Mouse (Mus musculus) liver (tissue): ENCODE results near the gene Drc3.

Source experiments
- DNase-seq: peaks from one replicate; pipeline ENCODE4 v3.0.0-alpha.2; 2020; ENCODE audit warnings: mixed read lengths

Drc3 gene

GRCm38 (mm10) chr11:60338291-60338690 lies 14.8 kb upstream of the Drc3 start:
- peak; percentile 39 for DNase-seq

DNA sequence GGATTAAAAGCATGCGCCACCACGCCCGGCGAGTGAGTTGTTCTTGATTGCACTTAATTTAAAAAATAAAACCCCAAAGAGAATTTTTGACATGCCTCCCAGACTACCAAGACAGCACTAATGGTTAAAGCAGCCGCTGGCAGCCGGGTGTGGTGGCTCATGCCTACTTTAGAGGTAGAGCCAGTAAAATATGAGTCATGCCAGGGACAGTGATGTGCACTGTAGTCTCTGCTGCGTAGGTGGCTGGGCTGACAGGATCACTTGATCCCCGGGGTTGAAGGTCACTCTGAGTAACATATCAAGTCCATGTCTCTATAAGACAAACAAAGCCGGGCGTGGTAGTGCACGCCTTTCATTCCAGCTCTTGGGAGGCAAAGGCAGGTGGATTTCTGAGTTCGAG lies 13.8 kb upstream of the Drc3 start:
- DNase-seq, result no peak

DNA sequence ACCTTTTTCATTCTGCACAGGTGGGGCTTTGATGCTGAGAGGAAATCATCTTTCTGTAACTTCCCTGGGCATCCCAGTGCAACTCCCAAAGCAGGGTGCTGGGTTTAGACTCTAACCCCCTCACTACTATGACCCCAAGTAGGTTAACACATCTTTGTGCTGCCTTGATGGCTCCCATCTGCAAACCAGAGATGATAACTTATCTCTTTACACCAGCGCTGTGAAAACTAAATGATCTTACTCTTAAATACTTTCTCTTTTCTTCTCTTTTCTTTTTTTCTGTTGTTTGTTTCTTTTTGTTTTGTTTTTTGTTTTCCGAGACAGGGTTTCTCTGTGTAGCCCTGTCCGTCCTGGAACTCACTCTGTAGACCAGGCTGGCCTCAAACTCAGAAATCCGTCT lies 7.3 kb upstream of the Drc3 start:
- DNase-seq, result no peak

- no peak for DNase-seq
These were observed 6.6 kb upstream of the Drc3 start for GRCm38 (mm10) chr11:60346537-60346936.

- no peak for DNase-seq
These were observed 1.7 kb upstream of the Drc3 start for GRCm38 (mm10) chr11:60351388-60351787.

- no peak for DNase-seq
These were observed 1.2 kb upstream of the Drc3 start for GRCm38 (mm10) chr11:60351925-60352371.

GRCm38 (mm10) chr11:60355952-60356351 lies 2.8 kb downstream of the Drc3 start:
- no peak for DNase-seq

GRCm38 (mm10) chr11:60357116-60357515 lies 4.0 kb downstream of the Drc3 start:
- DNase-seq, result no peak

- DNase-seq, result no peak
These were observed 5.4 kb downstream of the Drc3 start for GRCm38 (mm10) chr11:60358548-60358947.

- DNase-seq, result no peak
These were observed 6.0 kb downstream of the Drc3 start for GRCm38 (mm10) chr11:60359138-60359537.

DNA sequence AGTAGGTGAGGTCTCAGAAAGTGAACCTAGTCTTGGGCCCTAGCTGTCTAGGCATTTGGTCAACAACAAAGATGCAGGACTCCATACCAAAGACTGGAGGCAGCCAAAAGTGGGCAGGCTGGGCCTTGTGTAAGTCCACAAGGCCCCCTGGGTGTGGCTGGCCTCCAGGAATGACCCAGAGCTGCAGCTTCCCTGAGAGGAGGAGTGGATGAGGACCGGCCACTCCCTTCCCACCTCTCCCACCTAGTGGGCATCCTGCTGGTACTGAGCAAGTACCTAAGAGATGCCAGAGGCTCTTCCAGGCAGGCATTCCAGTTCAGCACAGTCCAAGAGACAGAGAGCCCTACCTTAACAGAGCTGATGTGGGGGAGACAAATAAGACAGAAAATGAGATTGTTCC lies 6.8 kb downstream of the Drc3 start:
- DNase-seq, result no peak

DNA sequence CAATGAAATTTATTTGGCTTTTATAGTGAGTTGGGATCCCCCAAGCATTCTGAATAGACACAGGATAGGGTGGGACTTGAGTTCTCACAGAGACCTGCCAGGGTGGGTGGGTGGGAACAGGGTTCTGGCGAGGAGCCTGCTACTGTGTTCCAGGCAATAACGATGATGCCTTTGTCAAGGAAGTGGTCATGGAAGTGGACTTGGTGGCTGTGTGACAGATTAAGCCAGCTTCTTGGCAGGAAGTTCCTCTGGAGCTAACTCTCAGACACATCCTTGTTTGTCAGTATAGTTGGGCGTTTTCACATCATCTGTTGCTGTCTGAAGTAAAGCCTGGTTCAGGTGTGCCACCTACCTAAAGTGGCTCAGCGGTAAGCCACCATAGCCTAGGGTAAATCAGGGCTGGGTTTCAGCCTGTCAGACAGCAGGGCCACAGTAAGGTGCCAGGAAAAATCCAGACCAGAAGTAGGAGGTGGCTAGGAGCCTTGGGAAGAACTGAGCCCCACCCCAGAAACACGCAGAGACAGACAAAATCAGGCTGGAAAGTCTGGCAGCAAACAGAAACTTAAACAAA lies 7.6 kb downstream of the Drc3 start:
- no peak for DNase-seq

DNA sequence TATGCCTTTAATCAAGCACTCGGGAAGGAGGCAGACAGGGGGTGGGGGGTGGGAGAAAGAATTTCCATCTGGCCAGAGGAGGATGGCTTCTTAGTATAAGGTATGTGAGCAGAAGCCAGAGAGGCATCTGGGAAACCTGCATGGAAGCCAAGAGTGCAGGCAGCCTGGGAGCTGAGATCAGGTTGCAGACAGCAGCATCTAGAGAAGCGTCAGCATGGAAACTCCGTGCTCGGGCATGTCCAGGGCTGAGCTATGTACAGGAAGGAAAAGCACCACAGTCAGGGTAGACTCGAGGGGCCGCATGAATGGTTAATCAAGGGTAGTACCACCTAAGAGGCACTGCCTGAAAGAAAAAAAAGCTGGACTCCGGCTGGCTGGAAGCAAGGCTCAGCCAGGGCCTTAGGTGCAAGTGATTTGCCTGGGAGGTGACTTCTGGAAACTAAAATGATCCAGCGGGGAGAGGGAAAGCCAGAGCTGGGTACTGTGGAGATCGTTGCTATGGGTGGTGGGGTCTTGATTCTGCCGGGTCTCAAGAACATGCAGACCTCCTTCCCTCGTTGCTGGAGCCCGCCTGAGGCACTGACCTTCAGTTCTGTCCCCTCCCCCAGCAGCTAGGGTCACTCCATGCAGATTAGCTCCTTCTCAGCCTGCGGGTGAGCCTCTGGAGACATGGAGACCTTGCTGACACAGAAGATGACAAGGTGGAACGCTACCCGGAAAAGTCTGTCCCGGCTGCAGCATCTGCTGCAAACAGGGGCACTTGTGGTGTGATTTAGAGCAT lies 13.3 kb downstream of the Drc3 start:
- DNase-seq, result no peak

DNA sequence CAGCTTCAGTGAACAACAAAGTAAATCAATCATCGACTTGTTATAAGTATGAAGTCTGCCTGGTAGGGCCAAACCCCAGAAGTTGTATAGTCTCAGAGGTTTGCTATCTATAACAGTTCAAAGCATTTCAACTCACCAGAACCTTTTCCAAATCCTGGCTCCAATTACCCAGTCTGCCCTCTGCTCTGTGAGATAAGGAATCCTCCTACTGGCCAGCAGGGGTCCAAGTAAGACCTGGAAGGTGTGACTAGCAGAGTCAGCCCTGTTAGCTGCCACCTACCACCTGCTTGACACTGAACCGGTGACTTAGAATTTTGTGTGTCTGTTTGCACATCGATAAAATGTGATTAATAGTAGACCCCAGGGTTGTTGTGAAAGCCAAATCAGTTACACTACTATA lies 14.1 kb downstream of the Drc3 start:
- DNase-seq, result no peak

DNA sequence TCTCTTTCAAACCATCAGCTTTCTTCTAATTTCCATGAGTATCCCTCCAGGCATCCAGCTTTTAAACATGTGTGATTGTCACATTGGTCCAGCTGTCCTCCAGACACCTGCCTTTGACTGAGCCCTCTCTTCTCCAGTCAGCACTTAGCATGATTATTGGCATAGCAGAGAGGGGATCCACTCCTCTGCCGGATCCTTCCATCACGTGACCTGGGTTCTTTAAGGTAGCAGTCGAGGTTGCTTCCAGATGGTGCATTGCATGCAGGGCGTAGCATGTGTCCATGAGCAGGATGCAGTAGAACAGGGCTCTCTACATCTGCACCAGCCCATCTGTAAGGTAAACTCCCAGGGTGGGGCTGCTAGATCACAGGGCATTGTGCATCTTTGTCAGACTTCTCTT lies 15.8 kb downstream of the Drc3 start:
- DNase-seq, result no peak

DNA sequence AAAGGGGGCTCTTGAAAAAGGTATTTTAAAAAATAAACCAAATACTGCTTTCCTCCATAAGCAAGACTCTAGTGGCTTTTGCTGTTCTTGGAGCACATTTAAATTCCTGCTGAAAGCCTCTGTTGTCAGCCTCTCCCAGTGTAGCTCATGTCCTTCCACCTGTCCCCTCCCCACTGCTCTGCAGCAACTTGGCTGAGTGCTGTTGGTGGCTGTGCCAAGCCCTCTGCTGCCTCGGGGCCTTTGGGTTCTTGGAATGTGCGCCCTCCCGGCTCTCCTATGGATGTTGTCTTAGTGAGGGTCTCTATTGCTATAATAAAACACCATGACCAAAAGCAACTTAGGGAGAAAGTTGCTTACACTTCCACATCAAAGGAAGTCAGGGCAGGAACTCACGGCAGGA lies 16.3 kb downstream of the Drc3 start:
- no peak for DNase-seq

GRCm38 (mm10) chr11:60370431-60370830 lies 17.3 kb downstream of the Drc3 start:
- DNase-seq, result no peak

- DNase-seq, result no peak
These were observed 21.4 kb downstream of the Drc3 start for GRCm38 (mm10) chr11:60374481-60374880.

DNA sequence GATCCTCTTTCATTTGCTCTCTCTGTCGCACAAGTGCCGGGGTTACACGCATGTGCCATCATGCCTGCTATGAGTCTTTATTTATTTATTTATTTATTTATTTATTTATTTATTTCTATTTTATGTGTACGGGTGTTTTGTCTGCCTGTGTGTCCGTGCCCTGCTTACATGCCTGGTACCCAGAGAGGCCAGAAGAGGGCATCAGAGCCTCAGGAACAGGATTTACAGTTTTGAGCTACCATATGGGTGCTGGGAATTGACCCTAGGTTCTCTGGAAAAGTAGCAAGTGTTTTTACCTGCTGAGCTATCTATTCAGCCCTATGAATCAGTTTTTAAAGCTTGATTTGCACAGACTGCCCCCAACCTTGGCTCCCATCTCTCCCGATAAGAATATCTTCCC lies 30.4 kb downstream of the Drc3 start:
- no peak for DNase-seq

GRCm38 (mm10) chr11:60384762-60385421 lies 31.8 kb downstream of the Drc3 start:
- DNase-seq, result no peak

DNA sequence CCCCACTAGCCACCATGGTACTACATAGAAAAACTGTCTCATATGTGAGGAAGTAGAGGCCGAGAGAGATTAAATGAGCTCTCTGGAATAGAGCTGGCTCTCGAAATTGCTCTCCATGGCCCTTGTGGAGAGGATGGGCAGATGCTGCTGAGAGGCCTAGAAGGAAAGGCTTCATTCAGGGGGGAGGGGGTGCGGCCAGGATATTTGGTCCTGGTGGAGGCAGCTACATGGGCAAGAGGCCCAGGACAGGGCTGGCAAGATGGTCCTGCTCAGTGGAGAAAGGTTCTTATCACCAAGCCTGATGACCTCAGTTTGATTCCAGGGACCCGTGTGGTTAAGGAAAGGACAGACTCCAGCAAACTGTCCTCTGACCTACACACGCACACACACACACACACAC lies 32.8 kb downstream of the Drc3 start:
- no peak for DNase-seq

DNA sequence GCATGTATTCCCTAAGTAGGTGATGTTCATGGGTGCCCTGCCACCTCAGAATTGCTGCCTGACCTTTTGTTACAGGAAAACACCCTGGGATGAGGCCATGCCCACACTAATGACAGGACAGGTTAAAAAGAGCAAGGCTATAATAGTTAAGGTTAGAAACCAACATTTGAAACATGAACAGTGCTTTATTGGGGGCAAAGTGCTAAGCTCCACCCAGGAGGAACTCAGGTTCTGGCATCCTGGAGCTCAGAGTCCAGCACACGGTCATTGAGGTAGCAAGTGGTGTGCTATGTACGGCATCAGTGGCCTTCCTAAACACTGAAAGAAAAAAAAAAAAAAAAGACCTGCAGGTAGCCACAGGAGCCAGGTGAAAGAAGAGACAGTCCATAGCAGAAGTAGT lies 34.8 kb downstream of the Drc3 start:
- no peak for DNase-seq

DNA sequence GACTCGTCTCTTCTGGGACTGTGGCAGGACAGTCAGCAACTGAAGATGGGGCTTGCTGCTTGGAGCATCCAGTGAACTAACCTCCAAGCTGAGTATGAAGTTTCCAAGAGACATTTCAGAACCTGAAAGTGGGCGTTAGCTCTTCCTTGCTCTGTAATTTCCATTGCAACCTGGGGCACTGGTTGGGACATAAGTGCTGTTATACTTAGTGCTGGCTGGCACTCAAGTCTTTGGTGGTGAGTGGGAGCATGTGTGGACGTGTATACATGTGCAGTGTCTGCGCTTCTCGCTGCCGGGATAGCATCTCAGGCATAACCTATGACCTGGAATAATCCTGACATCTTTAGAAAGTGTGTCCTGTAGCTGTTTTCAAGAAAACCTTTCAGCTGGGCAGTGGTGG lies 38.2 kb downstream of the Drc3 start:
- DNase-seq, result no peak

DNA sequence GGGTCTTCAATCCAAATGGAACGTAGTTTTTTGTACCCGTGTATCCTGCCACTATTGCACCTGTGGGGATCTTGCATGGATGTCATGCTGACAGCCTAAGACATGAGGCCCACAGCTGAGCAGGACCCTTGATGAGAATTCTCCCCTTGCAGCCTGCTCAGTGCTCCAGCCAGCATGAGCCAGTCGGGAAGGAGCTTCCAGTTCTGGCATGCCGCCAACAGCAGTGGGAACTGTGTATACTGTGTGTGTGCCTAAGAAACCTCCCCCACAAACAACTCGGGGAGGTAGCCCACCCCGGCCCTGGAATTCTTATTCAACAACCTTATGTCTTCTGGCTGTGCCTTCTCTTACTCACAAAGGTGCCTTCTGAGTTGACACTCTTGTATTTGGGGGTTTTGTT lies 43.4 kb downstream of the Drc3 start:
- DNase-seq, result peak; percentile 39
